Mouse (Mus musculus) neutrophil, adult 5-6 weeks (primary cell): Measurements from ENCODE around the gene Klf2. TPM values are rescaled to one million over a fixed set of nuclear protein-coding genes. Genes with fewer than 3 reads are reported as not detected.

Experiments
- ATAC-seq: fragments of 151-379, 151-347 bp; 2 replicates; pipeline ENCODE4 v1.8.0; 2017; ENCODE audit warnings: mild to moderate bottlenecking, moderate TSS enrichment; ENCODE audit not compliant: insufficient number of reproducible peaks, poor library complexity, low FRiP score, severe bottlenecking; ENCODE audit errors: extremely low read depth
- total RNA-seq: library from RNA; stranded (forward); fragments of 200-1000 nt; gene quantifications from 2 replicates; pipeline ENCODE4 v1.2.3, GENCODE M21; 2017

Klf2 gene
- total RNA-seq, 1 experiment from 2014 or later = 428 TPM

- no peak for ATAC-seq
Observed at GRCm38 (mm10) chr8:72324708-72325107, 5.9 kb downstream of the Klf2 start.

DNA sequence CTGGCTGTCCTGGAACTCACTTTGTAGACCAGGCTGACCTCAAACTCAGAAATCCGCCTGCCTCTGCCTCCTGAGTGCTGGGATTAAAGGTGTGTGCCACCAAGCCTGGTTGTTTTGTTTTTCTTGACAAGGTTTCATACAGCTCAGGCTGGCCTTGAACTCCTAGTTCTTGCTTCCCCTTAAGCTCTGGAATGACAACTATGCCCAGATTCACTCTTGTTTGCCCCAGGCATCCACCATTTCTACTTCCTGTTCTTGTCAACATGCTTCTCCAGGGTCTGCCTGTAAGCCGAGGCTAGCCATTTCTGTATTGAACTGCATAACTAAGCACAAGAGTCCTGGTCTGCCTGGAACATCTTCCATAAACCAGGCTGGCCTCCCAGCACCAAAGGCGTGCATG is 10.3 kb downstream of the Klf2 start:
- no peak for ATAC-seq

DNA sequence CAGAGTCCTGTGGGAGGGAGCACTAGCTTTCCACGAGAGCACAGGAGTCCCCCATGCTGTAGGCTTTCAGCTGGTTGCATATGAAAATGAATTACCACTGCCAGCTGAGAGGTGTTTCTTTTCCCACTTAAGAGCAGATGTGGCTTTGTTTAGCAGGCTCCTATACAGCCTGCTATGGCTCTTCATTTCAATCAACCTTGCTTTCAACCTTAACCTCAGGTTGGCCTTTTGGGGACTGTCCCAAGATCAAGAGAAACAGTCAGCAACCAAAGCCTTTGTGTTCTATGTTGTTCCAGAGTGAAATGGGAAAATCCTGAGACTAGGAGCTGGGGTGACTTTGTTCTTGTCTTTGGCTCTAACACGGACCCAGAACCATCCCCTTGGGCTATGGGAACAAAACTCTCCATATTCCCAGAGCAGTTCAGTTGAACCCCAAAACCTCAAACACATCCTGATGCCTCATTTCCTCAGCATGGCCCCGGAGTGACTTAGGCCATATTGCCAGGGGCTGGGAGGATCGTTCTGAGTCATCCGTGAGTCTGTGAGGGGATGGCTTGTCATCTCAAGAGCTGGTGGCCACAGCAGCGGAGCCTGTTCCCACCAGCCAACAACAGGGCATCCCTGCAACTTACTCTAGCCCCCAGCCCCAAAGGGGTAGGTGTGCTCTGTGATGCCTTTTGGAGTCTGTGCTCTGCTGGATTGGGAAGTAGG is 12.1 kb downstream of the Klf2 start:
- no peak for ATAC-seq

- no peak for ATAC-seq
Observed at GRCm38 (mm10) chr8:72331631-72332030, 12.8 kb downstream of the Klf2 start.

GRCm38 (mm10) chr8:72333429-72334143 is 14.8 kb downstream of the Klf2 start:
- no peak for ATAC-seq

- ATAC-seq = no peak
Observed at GRCm38 (mm10) chr8:72334144-72334641, 15.4 kb downstream of the Klf2 start.

GRCm38 (mm10) chr8:72336273-72336672 is 17.4 kb downstream of the Klf2 start:
- no peak for ATAC-seq

DNA sequence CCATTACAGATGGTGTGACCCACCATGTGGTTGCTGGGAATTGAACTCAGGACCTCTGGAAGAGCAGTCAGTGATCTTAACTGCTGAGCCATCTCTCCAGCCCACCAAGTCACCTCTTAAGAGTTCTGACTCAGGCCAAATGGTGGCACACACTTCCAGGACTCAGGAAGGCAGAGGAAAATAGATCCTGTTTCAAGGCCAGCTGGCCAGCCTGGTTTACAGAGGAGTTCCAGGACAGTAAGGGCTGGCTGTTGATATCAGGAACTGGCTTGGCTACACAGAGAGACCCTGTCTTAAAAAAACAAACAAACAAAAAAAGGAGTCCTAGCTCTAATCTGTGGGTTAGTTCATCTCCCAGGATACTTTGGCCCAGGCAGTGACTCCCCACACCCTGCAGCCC is 18.2 kb downstream of the Klf2 start:
- ATAC-seq = no peak

GRCm38 (mm10) chr8:72342556-72343300 is 23.9 kb downstream of the Klf2 start:
- ATAC-seq = no peak

- ATAC-seq = peak; percentile 63; the same call in 1 of the 2 replicates
Observed at GRCm38 (mm10) chr8:72343725-72344124, 24.9 kb downstream of the Klf2 start.

DNA sequence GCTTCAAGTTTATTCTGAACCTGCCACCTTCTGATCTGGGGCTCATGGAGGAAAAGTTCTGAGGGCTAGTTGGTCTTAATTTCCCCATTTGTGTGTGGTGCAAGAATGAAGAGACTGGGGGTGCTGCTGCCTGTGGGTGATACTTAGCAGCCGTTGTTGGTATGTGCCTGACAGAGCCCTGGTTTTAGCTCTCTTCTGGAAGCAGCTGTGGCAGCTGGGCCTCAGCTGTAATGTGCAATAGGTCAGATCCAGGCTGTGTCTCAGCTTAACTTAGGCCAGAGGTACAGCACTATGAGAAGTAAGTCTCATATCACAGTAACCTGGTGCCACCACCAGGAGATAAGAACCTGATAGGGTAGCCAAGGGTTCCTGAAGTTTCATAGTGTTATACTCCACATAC is 28.7 kb downstream of the Klf2 start:
- ATAC-seq = no peak

- ATAC-seq = 0 out of 2 replicates have a peak, but pooled peaks have one; percentile 15
Observed at GRCm38 (mm10) chr8:72348114-72348513, 29.3 kb downstream of the Klf2 start.

- no peak for ATAC-seq
Observed at GRCm38 (mm10) chr8:72348956-72349355, 30.1 kb downstream of the Klf2 start.

DNA sequence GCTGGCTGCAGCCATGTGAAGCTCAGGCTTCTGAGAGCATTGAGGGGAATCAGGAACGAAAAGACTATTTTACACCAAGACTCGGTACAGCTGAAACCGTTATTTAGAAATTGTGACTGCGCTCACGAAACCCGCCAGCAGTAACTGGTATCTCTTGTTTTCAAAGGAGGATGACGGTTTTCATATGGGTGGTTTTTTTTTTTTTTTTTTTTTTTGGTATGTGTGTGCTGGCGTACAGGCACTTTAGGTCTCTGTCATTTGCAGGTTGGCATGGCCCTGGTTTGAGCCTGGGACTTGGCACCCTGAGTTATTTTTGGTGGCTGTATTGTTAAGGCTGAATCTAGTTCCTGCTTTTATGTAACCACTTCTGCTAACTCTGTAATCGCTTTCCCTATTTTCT is 31.0 kb downstream of the Klf2 start:
- ATAC-seq = no peak

DNA sequence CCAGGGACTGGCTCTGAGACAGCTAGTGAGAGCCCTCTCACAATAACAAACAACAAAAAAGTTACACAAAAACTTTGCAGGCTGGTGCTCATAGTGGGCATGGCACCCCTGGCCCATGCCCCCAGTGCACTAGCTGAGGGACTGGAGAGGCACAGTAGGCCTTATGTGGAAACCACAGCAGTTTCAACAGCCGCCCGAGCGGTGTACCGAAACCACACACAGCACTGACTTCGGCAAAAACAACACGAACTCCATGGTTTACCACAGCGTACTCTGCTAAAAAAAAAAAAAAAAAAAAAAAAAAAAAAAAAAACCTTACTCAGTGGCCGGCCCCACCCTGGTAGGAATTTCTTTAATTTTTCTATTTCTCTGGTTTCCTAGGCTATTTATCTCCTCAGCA is 31.9 kb downstream of the Klf2 start:
- ATAC-seq = peak; percentile 60

GRCm38 (mm10) chr8:72351405-72352005 is 32.7 kb downstream of the Klf2 start:
- no peak; the same call in 1 of the 2 replicates for ATAC-seq

- ATAC-seq = no peak
Observed at GRCm38 (mm10) chr8:72352951-72353699, 34.3 kb downstream of the Klf2 start.

- ATAC-seq = no peak
Observed at GRCm38 (mm10) chr8:72353700-72354045, 34.8 kb downstream of the Klf2 start.

DNA sequence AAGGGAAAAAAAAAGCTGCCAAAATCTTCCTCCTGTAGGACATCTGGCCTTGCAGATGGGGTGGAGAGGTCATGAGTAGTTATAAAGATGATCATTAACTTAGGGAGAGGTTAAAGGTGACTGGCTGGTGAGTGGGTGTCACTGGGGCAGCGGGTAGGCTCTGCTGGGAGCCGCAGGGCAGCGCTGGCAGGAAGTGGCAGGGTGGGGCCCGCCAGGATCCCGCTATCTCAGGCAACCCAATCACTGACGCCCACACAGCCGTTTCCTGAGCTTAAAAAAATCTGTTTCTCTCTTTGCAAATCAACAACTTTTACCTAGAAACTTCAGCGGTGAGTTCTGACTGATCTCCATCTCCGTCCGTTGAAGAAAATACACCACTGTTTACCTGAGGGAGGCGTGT is 35.4 kb downstream of the Klf2 start:
- ATAC-seq = peak; percentile 58
